Mouse (Mus musculus) heart, embryonic 16.5 days (tissue): ENCODE data around the gene Exoc4. TPM values are rescaled to one million over a fixed set of nuclear protein-coding genes. Genes with fewer than 3 reads are reported as not detected.

Experiments used
- ATAC-seq: fragments of 200-750 bp; cut with Nextera tagmentation; replicated peaks from 2 replicates; pipeline ENCODE4 v1.8.0; 2017; ENCODE audit warnings: moderate number of reproducible peaks; ENCODE audit not compliant: insufficient read depth, low FRiP score; ENCODE audit errors: extremely low read depth
- H3K27ac ChIP-seq: fragments of 300-500 bp; sonication (generic); 2 replicates; pipeline ENCODE4 v1.5.1; 2014; ENCODE audit warnings: mild to moderate bottlenecking, low read length, control low read depth, moderate library complexity
- H3K27me3 ChIP-seq: fragments of 300-500 bp; sonication (generic); 2 replicates; pipeline ENCODE4 v1.6.1; 2014; ENCODE audit warnings: low read length, mixed read lengths; ENCODE audit not compliant: control insufficient read depth, insufficient read depth
- H3K36me3 ChIP-seq: fragments of 300-500 bp; sonication (generic); 2 replicates; pipeline ENCODE4 v1.6.1; 2014; ENCODE audit not compliant: control insufficient read depth, insufficient read depth
- H3K4me1 ChIP-seq: fragments of 300-500 bp; sonication (generic); 2 replicates; pipeline ENCODE4 v1.6.1; 2014; ENCODE audit warnings: low read length, mixed read lengths; ENCODE audit not compliant: control insufficient read depth, insufficient read depth
- H3K4me2 ChIP-seq: fragments of 300-500 bp; sonication (generic); 2 replicates; pipeline ENCODE4 v1.6.1; 2014; ENCODE audit warnings: low read depth, mild to moderate bottlenecking, control low read depth, low read length
- H3K4me3 ChIP-seq: fragments of 300-500 bp; sonication (generic); 2 replicates; pipeline ENCODE4 v1.5.1; 2014; ENCODE audit warnings: mild to moderate bottlenecking, control low read depth, low read length
- H3K9ac ChIP-seq: fragments of 300-500 bp; sonication (generic); 2 replicates; pipeline ENCODE4 v1.6.1; 2014; ENCODE audit warnings: low read length, control low read depth
- H3K9me3 ChIP-seq: fragments of 300-500 bp; sonication (generic); replicated peaks from 2 replicates; pipeline ENCODE4 v1.6.1; 2016; ENCODE audit warnings: low read length; ENCODE audit not compliant: control insufficient read depth
- WGBS: fragments of 180-500 bp; shearing (Covaris S2); extraction: QIAGEN DNeasy Blood & Tissue Kit; methylation state at CpG from one replicate; pipeline ENCODE4 v1.1.7; 2014; 5-methylcytosine and 5-hydroxymethylcytosine counted together
- polyA plus RNA-seq: library from polyadenylated mRNA; unstranded; fragments of >200 nt; fragmentation: Nextera tagmentation; extraction: Ambion mirVana; gene quantifications from 2 replicates; pipeline ENCODE4 v1.2.1, GENCODE M21; 2015

Gene Exoc4
- polyA plus RNA-seq, 1 experiment from 2014 or later: 35.1 TPM

GRCm38 (mm10) chr6:33683533-33683932, 434.6 kb downstream of the Exoc4 start:
- H3K27ac ChIP-seq: no peak overlapping the region
- no peaks in the 10 kb centered on the region for H3K36me3 ChIP-seq
- H3K9ac ChIP-seq: no peak overlapping the region
- no peak overlapping the region for H3K4me2 ChIP-seq
- H3K4me3 ChIP-seq: no peak overlapping the region
- 0 out of 2 replicates have a peak, but pooled peaks have one; percentile 37 for ATAC-seq
- H3K4me1 ChIP-seq: no peaks in the 10 kb centered on the region
- no peaks in the 10 kb centered on the region for H3K9me3 ChIP-seq
- 79% methylated on average over 3 of the region's 3 CpGs for WGBS
- H3K27me3 ChIP-seq: no peaks in the 10 kb centered on the region

- no peaks in the 10 kb centered on the region for H3K4me1 ChIP-seq
- H3K27ac ChIP-seq: no peak overlapping the region
- H3K9me3 ChIP-seq: no peaks in the 10 kb centered on the region
- no peak overlapping the region for H3K4me2 ChIP-seq
- WGBS: 51% methylated on average over 2 of the region's 2 CpGs
- ATAC-seq: no peak
- no peaks in the 10 kb centered on the region for H3K36me3 ChIP-seq
- H3K4me3 ChIP-seq: no peak overlapping the region
- H3K27me3 ChIP-seq: no peaks in the 10 kb centered on the region
- H3K9ac ChIP-seq: no peak overlapping the region
These were observed 436.4 kb downstream of the Exoc4 start for GRCm38 (mm10) chr6:33685321-33685720.

- WGBS: 77% methylated on average over 5 of the region's 5 CpGs
- H3K27me3 ChIP-seq: no peaks in the 10 kb centered on the region
- no peak overlapping the region for H3K9ac ChIP-seq
- H3K36me3 ChIP-seq: no peaks in the 10 kb centered on the region
- no peaks in the 10 kb centered on the region for H3K4me1 ChIP-seq
- no peak overlapping the region for H3K4me2 ChIP-seq
- no peaks in the 10 kb centered on the region for H3K9me3 ChIP-seq
- no peak overlapping the region for H3K4me3 ChIP-seq
- no peak for ATAC-seq
- H3K27ac ChIP-seq: no peak overlapping the region
These were observed 441.7 kb downstream of the Exoc4 start for GRCm38 (mm10) chr6:33690601-33691000.

DNA sequence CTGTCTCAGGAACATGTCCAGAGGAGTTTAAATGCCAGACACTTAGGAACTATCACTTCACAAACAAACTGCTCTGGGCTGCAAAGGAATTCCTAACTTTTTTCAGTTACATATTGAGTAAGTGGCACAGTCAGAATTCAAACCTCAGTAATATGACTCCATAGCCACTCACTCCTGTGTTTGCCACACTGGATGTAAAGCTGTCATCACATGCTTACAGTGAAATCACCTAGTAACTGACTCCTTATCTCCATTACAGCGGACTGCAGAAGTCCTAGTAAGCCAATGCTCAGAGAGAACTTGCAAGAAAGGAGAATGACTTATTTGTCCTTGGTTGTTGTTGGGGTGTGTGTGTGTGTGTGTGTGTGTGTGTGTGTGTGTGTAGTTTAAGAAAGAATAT, 448.1 kb downstream of the Exoc4 start:
- Histone ChIP-seq H3K4me2 (no peak overlapping the region), H3K9me3 (no peaks in the 10 kb centered on the region), H3K4me3 (no peak overlapping the region), H3K36me3 (no peaks in the 10 kb centered on the region), H3K27ac (no peak overlapping the region), H3K9ac (no peak overlapping the region), H3K27me3 (no peaks in the 10 kb centered on the region), H3K4me1 (0 out of 2 replicates have a peak, but pooled peaks cover 3% of the 10 kb centered on the region)
- WGBS: 27% methylated on average over 1 of the region's 1 CpGs
- no peak for ATAC-seq

- Histone ChIP-seq H3K9me3 (no peaks in the 10 kb centered on the region), H3K27me3 (no peaks in the 10 kb centered on the region), H3K4me3 (no peak overlapping the region), H3K4me2 (no peak overlapping the region), H3K27ac (no peak overlapping the region), H3K4me1 (no peaks in the 10 kb centered on the region), H3K36me3 (no peaks in the 10 kb centered on the region), H3K9ac (no peak overlapping the region)
- no peak for ATAC-seq
- WGBS: 83% methylated on average over 4 of the region's 4 CpGs
These were observed 460.0 kb downstream of the Exoc4 start for GRCm38 (mm10) chr6:33708907-33709306.

DNA sequence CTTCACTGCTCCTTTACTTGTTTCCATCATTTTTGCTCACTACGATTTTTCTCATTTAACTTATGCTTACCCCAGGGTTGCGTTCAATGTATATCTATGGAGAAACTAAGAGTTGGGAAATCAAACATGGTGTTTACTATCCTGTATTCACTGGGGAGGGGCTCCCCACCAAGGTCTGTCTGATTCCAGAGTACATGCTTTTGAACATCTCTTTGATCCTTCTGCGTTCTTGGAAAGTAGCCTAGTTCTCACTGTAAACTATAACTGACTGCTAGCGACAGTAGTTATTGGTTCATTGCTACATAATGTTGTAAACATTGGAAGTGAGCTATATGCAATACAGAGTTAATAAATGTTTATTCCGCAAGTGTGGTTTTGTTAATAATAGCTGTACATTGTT, 460.5 kb downstream of the Exoc4 start:
- no peaks in the 10 kb centered on the region for H3K27me3 ChIP-seq
- no peak overlapping the region for H3K4me2 ChIP-seq
- WGBS: 85% methylated on average over 5 of the region's 5 CpGs
- no peak overlapping the region for H3K27ac ChIP-seq
- no peak overlapping the region for H3K9ac ChIP-seq
- no peaks in the 10 kb centered on the region for H3K9me3 ChIP-seq
- no peak for ATAC-seq
- no peaks in the 10 kb centered on the region for H3K36me3 ChIP-seq
- no peaks in the 10 kb centered on the region for H3K4me1 ChIP-seq
- H3K4me3 ChIP-seq: no peak overlapping the region

DNA sequence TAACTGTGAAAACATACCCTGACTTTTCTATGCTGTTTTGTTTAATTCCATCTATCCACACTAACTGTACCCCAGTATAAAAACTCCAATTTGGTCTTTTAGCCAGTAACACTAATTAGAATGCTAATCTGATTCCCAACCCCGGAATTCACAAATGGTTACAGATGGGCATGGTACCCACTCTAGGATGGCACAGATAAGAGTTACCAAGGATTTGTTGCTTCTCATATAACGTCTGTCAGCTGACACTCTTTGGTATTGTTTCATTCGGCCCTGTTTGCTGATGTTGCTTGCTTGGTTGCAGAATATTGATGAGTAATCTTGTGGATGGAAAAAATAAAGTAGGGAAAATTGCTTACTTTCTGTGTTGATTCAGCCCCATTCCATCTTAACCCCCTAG, 462.9 kb downstream of the Exoc4 start:
- Histone ChIP-seq H3K9me3 (no peaks in the 10 kb centered on the region), H3K36me3 (no peaks in the 10 kb centered on the region), H3K4me3 (no peak overlapping the region), H3K9ac (no peak overlapping the region), H3K4me1 (no peaks in the 10 kb centered on the region), H3K27ac (no peak overlapping the region), H3K4me2 (no peak overlapping the region), H3K27me3 (no peaks in the 10 kb centered on the region)
- ATAC-seq: no peak
- 73% methylated on average over 3 of the region's 3 CpGs for WGBS

- H3K9me3 ChIP-seq: no peaks in the 10 kb centered on the region
- H3K9ac ChIP-seq: no peak overlapping the region
- H3K4me1 ChIP-seq: no peaks in the 10 kb centered on the region
- no peaks in the 10 kb centered on the region for H3K36me3 ChIP-seq
- no peak overlapping the region for H3K4me2 ChIP-seq
- H3K4me3 ChIP-seq: no peak overlapping the region
- H3K27me3 ChIP-seq: no peaks in the 10 kb centered on the region
- no peak overlapping the region for H3K27ac ChIP-seq
- WGBS: 82% methylated on average over 7 of the region's 7 CpGs
- ATAC-seq: no peak
These were observed 463.7 kb downstream of the Exoc4 start for GRCm38 (mm10) chr6:33712540-33713118.

DNA sequence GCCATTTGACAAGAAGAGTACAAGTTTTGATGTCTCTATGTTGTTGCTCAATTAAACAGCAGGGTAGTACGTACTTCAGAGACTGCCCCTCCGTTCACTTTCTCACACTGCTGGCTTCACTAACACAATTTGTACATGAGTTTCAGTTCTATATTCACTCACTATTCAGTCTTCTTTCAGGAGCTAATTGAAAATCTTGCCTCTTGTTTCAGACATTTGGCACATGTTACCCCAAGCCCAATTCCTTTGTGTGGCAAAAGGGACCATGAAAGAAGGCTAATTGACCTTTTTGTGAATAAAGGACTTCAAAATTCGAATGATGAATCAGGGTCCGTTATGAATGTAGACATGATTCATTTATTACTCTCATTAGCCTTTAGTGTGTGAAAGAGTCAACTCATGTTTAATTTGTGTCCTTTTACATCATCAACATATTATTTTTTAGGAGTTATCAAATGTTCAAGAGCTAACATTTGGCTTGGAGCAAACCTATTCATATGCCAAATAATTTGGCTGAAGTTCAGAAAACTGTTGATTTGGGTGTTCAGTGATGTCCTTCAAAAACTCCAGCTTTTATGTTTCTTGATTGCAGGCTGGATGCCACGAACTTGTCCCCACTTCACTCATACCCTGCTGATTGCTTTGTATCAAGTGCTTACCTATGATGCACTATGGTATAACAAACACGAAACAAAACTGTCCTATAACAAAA, 467.5 kb downstream of the Exoc4 start:
- no peak overlapping the region for H3K27ac ChIP-seq
- no peaks in the 10 kb centered on the region for H3K27me3 ChIP-seq
- H3K4me2 ChIP-seq: no peak overlapping the region

More for the DNA sequence above, 467.5 kb downstream of the Exoc4 start:
- Histone ChIP-seq H3K9me3 (no peaks in the 10 kb centered on the region), H3K9ac (no peak overlapping the region), H3K4me1 (no peaks in the 10 kb centered on the region), H3K36me3 (no peaks in the 10 kb centered on the region), H3K4me3 (no peak overlapping the region)
- ATAC-seq: no peak
- 77% methylated on average over 6 of the region's 6 CpGs for WGBS
